Mouse (Mus musculus): ENCODE results near the gene Rasal2.
A peak's percentile ranks its signal among the peaks of the same experiment; 100 is the strongest.

Gene Rasal2

DNA sequence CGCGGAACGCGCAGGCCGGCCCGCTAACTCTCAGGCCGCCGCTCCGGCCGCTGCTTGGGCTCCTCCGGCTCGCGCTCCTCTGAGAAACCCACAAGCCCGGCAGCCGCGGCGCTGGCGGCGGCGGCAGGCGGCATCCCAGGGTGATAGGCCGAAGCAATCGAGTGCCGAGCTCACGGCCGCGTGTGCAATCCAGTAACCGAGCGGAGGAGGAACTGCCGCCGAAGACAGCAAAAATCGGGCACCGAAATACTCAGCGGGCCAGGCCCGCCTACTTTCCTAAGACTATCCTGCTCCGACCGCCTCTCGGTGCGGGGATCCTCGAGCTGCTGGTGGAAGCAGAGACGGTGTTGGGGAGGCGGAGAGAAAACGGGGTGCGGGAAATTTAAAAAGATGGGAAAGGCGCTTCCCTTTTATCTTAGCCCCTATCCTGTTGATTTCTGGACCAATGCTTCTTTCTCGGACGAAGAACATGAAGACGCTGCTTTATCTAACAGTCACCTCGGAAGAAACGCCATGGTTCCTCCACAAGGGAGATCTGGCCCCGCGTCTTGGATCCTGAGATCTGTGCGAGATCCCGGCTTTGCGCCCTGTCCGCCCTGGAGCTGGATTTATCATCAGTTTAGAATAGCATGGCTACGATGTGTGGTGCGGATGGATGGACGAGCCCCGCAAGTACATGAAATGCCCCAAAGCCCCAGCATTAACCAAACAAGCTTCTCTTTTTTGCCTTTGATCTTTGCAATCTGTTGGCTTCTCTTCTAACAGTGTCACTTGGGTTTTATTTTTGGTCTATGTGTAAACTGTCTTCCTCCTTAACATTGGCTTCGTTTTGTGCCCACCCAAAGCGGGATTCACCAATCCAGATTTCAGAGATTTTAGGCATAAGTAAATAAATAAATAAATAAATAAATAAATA, at the start of gene Rasal2:
Gene Rasal2, minus strand, starts transcription at position 142 of the 916 bp plus-strand sequence.
- peak; percentile 93 for DNase-seq

DNA sequence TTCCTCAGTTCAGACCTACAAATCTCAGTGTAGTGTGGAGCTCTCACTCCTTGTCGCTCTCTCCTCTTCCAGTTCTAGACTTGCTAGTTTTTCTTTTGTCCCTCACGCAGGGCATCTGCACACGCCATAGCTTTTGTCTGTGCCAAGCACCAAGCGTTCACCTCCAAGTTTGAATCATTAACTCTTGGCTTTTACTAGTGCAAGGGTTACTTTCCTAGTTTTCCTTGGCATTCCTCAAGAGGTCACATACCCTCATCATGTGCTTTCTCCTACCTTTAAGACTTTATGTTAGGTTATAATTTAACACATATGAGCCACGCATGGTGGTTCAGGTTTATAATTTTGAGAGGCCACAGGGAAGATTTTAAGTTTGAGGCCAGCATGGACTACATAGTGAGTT, 48.9 kb upstream of the Rasal2 start:
- DNase-seq: no peak

DNA sequence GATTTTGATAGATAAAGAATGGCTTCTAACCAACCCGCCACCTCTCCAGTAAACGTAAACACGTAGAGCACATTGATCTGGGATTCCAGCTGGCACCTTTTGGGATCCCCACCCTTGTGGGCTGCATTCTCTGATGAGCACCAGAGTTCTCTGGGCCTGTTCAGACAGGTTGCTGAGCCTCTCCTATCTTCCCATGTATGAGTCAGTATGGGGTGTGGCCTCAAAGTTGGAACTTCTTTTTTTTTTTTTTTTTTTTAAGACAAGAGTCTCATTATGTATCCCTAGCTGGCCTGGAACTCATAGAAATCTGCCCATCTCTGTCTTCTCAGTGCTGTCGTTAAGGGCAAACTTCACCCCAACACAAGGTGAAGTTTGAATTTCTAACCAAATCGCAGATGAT, 47.5 kb upstream of the Rasal2 start:
- DNase-seq: no peak

DNA sequence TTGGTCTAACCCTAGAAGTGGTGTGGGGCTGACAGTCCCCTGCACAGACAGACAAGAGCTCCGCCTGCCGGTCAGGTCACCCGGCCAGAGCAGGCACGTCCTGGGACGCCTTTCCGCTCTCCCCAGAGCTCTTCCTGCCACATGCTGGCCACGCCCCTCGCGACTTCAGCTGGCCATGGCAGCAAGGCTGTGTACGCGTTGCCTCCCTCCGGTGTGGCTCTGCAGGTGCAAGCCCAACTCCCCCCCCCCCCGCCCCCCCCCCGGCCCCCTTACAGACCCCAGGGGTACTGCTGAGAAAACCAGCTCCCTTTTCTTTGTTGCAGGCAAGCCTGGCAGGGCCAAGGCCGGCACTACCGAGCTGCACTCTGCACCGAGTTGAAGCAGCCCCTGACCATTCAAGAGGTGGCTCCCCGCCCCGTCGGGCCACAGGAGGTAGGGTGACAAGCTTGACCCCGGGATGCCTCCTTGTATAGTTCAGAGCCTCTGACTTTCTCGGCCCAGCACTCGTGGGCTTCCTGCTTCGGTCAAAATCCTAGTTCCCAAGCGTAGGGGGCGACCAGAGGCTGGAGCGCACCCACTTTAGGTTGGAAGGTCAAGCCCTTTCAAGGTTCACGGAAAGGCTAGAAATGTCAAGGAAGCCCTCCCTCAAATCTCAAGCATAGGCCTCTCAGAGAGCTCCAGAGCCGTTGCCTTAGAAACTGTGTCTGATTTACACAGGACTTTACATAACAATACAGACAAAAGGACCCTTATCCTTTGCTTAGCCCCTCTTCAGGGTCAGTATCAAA, 46.2 kb upstream of the Rasal2 start, which contains the start of gene Cryzl2:
Gene Cryzl2, plus strand, starts transcription at position 157 of the 788 bp plus-strand sequence.
- peak; percentile 84 for DNase-seq

DNA sequence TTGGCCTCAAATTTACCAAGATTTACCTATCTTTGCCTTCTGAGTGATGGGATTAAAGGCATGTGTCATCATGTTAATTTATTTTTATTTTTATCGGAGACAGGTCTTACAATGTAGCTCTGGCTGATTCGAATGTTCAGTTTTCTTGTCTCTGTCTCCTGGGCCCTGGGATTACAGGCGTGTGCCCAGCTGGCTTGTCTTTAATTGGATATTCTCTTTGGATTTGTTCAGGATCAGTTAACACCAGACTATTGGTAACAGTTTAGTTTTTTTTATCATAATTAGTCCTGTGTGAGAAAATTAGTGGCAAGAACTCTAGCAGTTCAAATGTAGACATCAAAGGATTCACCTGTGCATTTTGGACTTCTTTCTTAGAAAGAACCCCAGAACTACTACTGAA, 45.4 kb upstream of the Rasal2 start:
- no peak for DNase-seq

DNA sequence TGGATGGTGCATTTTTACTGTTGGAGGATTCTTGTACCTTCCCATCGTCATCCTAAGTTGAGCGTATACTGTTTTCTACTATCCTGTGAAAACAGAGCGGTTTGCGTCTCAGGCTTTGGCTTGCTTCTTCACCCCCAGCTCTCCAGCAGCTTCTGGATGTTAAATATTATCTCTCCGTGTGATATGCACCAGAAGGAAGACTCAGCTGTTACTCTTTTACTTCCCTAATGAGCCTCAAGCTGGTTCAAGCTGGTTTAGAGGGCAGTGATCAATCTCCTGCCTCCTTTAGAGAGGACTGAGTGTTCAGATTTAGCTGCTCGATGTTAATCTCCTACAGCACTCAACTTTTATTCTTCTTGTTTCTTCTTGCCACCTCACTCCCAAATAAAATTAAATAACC, 42.5 kb upstream of the Rasal2 start:
- DNase-seq: no peak

DNA sequence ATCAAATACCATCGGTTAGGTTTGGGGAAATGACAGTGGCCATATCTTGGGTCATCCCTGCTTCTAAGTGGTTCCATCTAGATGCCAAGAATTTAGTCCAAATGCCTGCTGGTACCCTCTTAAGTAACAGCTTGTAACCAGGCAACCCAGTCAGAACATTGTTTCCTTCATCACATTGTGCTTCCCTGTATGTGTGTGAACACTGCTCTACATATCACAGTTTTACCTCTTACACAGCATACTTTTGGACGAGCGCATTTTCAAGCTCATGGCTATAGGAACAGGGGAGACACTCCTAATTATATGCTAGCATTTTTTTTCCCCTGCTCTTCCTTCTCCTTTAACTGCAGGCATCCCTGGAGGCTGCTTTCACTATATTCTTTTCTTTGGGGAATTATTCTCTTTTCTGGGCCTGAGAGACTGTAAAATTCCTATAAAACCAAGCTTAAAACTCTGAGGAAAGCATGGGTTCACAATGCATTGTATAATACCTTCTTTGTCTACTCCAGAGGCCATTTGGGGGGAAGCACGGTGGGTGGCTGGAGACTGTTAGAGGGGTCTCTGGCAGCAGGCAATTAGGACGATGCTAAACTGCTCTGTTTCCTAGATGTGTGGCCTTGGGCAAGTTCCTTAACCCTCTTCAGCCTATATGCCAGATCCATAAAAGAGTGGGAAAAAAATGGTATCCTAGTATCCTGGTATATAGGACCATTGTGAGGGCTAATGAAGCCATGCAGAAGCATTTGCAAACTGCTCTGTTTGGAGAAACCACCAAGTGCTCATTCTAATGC, 40.6 kb upstream of the Rasal2 start:
- DNase-seq: no peak

DNA sequence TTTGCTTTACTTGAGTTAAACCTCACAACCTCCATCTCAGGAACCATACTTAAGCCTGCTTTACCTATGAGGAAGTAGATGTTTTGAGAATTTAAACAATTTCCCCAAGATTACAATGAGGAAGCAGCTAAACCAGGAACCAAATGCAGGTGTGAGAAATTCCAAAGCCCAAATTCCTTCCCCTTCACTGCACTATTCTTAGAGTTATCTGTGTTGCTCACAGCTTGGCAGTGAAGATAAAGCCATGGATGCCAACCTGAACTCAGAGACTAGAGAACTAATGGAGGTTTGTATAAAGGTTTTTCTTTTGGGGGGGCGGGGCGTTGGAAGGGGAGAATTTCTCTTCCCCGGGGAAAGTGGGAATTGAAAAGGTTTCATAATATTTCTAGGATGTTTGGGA, 39.9 kb upstream of the Rasal2 start:
- DNase-seq: no peak

DNA sequence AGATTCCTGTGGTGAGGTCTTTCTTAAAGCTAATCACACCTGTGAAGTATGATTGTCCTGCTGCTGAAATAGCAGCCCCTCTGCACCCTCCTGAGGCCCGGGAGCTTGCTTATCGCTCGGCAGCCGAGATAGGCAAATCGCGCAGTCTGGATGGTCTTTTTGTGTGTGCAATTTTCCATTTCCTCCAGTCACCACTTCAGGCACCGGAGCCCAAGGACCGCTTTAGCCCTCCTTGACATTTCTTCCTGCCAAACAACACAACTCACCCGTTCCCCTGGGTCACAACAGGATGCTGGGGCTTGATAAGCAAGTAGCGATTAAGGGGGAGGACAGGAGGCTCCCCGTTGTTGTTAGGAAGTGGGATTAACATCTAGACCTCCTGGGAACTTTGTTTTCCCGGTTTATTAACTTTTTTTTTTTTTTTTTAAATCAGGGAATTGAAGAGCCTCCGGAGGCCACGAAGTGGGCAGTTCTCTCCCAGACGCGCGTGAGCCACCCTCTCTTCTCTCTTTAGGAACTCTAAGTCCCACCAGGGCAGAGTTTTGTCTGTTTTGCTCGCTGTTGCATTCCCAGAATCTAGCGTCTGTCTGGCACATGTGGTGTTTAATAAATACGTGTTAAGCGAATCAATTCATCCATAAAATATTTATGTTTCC, 37.7 kb upstream of the Rasal2 start:
- DNase-seq: no peak

DNA sequence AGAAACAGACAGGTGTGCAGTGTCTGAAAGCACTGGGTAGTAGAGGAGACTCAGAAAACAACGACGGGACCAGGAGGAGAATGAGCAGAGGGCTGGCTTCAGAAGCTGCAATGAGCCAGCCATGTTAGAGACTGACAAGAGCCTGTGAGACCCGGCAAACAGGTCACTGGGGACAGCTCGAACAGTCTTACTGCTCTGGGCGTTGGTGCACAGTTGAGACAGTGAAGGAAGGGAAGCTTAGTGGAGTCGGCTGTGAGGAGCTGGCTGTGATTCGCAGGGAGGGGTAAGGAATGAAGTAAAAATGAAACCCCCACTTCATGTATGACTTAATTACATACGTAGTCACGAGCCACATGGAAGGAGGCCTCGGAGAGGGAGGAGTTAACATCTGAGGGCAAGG, 37.1 kb upstream of the Rasal2 start:
- no peak for DNase-seq

DNA sequence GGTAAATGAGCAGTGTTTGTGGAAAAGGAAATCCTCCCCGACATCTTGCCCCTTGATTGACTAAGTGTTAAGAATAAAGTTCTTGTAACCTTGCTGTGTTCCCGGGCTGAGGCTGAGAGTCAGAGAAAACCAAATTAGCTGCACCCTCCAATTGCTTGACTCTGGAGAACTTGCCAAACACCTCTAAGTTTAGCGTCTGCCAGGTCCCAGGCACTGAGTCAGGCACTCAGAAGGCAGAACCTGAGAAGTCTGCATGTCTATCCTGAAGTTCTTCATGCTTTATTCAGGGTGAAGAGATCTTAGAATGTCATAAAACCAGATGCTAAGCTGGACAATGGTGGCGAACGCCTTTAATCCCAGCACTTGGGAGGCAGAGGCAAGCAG, 36.4 kb upstream of the Rasal2 start:
- no peak for DNase-seq

DNA sequence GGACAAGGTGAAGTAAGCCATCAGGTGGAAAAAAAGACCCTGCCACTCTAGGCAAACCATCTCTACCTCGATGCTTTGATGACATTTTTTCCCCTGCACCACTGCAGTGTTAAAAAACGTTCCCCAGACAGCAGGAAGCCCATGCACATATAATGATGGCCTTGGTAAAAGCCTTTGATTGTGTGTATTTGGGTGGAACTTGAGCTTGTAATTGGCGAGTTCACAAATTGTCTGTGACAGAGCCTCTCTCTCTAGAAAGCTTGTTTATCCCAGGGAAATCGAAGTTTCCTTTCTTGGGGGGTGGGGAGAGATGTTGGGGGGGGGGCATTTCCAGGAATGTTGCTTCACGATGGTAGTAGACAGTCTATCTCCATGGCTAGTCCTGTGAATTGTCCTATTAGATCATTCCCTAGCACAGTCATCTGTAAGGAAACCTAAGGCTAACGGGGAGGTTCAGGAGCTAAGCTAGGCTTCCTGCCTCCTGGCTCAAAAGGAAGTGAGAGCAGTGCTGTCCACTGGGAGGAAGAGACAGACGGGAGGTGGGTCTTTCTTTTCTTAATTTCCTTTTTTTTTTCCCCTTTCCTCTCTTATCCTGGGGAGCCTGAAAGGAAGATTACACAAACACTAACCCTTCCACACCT, 35.9 kb upstream of the Rasal2 start:
- DNase-seq: no peak

DNA sequence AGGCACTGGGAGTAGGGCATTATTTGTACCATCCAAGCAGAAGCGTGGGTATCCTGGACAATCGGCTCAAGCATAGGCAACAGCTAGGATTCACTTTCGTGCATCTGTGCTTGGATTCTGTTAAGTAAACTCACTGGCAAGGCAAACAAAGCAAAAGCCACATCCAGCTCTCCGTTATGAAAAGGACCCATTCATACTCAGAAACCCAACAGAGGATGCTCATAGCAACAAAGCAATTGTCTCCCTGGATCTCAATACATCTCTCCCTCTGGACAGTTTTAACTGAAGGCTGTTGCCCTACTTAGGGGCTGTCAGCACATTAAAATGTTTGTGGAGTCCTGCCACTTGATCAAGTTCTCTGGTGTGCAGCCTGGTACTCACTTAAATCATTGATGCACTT, 34.7 kb upstream of the Rasal2 start:
- no peak for DNase-seq

DNA sequence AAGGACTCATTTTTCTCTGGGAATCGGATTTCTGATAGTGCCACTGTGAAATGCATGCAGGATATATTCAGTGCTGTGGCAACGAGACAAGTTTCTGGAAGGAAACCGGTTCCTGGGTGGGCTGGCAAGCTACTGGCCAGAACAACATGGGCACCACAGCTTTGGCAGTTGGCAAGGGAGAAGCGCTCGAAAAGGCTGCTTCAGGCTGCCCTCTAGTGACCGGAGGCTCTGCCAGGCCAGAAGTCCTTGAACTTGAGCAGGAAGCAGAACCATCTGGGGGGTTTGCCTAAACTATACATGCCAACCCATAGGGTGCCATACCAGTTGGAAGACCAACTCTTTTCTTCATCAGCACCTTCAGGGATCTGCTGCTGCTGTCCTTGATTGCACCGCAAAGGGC, 33.9 kb upstream of the Rasal2 start:
- DNase-seq: peak; percentile 17

DNA sequence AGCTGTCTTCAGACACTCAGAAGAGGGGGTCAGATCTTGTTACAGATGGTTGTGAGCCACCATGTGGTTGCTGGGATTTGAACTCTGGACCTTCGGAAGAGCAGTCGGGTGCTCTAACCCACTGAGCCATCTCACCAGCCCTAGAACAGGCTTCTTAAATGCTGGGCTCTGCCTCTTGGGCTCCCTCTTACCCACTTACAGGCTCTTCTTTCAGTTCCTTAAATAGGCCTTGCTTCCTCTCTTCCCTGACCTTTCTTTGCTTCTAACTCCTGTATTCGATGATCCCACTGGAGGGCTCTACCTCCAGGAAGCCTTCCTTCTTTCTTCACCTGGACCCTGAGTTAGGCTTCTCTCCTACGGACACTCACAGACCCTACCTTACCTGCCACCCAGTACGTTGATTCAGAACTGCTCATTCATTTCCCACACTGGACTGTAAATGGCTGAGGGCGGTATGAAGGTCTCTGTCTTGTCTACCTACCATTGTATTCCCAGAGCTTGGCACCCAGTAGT, 33.1 kb upstream of the Rasal2 start:
- no peak for DNase-seq

DNA sequence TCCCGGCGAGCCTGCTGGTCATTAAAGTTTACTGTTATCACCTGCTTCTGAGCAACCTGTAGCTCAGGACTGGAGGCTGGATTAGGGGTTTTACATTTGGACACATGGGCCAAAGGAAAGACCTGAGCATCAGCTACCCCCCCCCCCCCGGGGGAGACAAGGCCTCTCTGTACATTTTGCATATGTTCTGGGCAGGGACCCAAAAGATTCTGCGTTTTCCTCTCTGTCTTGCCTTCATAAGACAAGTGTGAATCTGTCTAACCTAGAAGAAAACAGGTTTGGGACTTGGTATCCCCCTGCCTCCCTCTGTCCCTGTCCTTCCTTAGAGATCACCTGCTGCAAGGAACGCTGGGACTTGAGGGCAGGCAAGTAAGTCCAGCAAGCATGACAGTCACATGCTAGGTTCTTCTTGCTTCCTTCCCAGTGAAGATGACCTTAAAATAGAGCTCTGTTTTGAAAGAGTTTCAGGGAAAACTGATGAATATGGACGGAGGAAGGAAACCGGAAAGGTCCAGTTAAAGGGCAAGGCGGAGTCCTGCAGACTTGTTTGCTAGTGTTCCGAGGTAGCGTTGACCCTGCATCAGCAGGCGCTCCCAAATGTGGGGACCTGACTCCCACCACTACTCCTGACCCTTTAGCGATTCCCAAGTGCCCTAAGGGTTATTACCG, 32.4 kb upstream of the Rasal2 start:
- no peak for DNase-seq

DNA sequence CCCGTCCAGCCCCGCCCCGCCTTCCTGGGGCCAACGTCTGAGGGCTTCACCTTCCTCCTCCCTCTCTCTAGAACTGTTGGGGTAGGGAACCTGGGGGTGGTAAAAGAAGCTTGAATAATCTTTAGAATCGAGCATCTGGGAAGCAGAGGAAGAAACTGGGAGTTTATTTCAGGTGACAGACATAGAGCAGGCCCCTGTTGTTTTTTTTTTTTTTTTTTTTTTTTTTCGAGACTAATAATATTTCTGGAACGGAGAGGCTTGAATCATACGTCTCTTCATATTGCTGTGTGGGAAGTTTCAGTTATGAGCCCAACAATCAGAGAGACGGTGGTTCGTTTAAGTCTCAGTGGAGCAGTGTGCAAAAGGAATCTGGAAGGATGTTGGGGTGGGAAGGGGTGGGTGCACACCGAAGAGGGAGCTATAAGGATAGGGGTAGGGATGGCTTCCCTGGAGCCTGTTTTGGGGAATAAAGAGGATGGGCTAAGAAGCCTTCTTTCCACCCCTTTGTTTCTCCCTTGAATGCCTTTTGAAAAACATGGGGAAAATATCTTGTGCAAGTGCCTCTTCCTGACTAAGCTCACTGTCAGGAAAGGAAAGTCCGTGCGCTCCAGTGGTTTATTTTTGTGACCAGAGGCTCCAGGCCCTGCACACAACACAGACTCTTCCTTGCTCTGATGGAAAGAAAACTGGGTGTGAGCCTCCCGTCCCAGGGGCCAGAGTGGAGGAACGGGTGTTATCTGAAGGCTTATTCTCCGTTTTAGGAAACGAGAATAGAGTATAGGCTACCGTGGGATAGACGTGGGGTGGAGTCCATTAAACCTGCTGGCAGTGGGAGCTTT, 31.5 kb upstream of the Rasal2 start:
- no peak for DNase-seq

DNA sequence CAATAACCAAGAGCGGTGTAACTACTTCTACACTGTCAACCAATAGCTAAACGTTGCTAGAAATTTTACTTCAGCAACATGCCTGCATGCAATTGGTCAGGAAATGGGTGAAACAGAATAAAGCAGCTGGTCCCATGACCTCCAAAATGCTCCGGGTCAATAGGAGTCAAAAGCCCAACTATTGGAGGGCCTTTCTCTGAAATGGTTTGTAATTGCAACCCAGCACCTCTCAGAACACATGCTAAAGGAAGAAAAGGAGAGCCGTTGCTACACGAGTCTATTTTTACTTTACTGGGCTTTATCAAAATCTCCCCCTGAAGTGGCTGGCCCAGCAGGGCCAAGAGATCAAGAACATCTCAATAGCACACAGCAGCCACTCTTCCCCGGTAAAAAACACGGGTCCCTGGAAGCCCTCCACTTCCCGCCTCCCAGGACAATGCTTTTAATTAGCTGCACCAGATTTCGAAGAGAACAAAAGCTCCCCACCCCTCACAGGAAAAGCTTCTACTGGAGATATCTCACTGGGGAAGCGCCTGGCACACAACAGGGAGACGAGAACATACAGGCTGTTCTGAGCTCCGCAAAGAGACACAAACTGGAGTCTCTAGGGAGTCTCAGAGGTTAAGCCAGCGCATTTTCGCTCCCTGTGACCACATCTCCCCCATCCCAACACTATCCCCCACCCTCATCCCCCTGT, 30.8 kb upstream of the Rasal2 start:
- no peak for DNase-seq

DNA sequence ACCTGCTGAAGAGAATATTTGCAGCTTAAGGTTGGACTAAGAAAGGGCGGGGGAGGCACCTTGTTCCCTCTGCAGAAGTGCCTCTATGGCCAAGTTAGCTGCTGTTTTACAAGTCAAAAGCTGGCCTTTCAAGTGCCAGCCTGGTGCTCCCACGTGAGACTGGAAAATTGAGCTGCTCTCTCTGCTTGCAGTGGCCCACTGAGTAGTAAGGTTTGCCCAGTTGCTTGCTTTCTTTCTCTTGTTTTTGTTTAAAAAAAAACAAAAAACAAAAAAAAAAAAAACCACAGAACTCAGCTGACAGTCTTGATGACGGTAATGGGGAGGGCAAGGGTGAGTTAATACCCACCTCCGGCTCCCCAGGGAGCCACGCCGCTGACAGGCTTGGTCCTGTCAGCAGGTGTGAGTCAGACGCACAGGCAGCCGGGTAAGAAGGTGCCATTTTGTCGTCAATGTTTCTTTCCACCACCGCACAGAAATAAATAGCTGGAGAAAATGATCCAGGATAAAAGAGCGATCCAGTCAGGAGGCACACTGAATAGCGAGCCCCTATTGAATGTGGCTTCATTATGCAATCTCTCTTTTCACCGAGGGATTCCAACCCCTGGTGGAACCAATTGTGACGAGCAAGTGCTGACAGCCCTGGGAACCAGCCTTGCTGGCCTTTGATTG, 27.7 kb upstream of the Rasal2 start:
- no peak for DNase-seq
